ENCODE assay signal across 14 mouse cellular contexts in the genomic region with DNA sequence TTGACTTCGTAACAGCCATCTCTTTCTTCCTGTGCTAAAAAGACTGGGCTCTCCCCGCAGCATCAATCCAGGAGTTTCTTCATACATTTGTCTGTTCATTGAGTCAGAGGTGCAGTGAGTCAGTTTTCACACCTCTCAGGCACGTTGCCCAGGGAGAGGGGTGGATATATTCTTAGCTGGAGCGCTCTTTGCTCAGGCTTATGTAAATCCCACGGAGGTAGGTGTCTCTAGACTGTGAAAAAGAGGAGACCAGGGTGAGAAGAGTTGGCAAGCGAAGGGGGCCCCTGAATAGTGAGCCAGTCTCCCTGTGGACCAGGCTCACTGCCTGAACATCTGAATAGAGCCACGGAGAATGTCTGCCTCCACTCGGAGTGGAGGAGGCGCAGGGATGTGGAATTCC.
DNase-seq lines count a peak whose midpoint lies in the region; TF ChIP-seq lines count a peak whose summit lies in the region.
"Had no signal": no experiment of that assay in that cellular context is flagged by ENCODE, and none has a peak within 500 bp of the region (broad histone marks: within the 10 kb centered on the region; RNA-seq: fewer than 3 reads in every experiment).

No protein-coding gene starts in this region.

- intact Hi-C loops in left cerebral cortex, postnatal 36 days (cut with DNase I): loop anchor here (5.0 kb wide), 2 partner anchors 70 to 245 kb away; a partner anchor contains a TSS

- peaks cover 4% of the 10 kb centered on the region; the same call in 1 of the 2 replicates for H3K4me1 ChIP-seq in cortical plate, adult 2 months (ENCODE audit: control insufficient read depth, insufficient read depth, low read length)

- H3K4me3 ChIP-seq in cortical plate, adult 2 months (ENCODE audit: insufficient read depth, low read length): no peak overlapping the region
- H3K4me3 ChIP-seq: hindbrain, embryonic 15.5 days; neural tube, embryonic 13.5 days had no signal

- TF ChIP-seq CTCF in cortical plate, adult 2 months (IDR thresholded peaks at IDR 0.05; ENCODE audit: extremely low read depth, insufficient read depth, low read length): no peak

- peak; percentile 65 for DNase-seq in layer of hippocampus, adult 11-12 months (ENCODE audit: low spot score)
- no peak for DNase-seq in layer of hippocampus, postnatal 10 days (ENCODE audit: low spot score in 2 of 2)
- peak; percentile 22 for DNase-seq in NIH3T3 (ENCODE audit: low read depth)
- peak; percentile 82 to 88 for DNase-seq in left cerebral cortex, postnatal 36 days (ENCODE audit: low spot score in 2 of 2)
- no peak for DNase-seq in lung, postnatal 36 days
- DNase-seq in spleen, postnatal 36 days (ENCODE audit: low spot score in 2 of 2): no peak
- DNase-seq: adrenal gland, postnatal 36 days; cerebellum, adult 9-10 months; spleen, adult 18-20 months; thymus, postnatal 4 days had no signal

- TF ChIP-seq POLR2A in cortical plate, adult 2 months (IDR thresholded peaks at IDR 0.05; ENCODE audit: extremely low read depth, insufficient read depth, low read length): no peak

- peak overlapping the region; percentile 52; the same call in 1 of the 2 replicates for H3K27ac ChIP-seq in cortical plate, adult 2 months (ENCODE audit: insufficient read depth, low read length)
- H3K27ac ChIP-seq: hindbrain, embryonic 15.5 days; macrophage; neural tube, embryonic 13.5 days had no signal

Comparison
In these comparisons a context has a peak if more than half of its experiments do, and no peak if none do; other contexts are left out.
1. DNase-seq: peak in layer of hippocampus, adult 11-12 months (single experiment), NIH3T3 (single experiment) and left cerebral cortex, postnatal 36 days (2 of 2); none in layer of hippocampus, postnatal 10 days (0 of 2), lung, postnatal 36 days (single experiment) and spleen, postnatal 36 days (0 of 2).